Mouse (Mus musculus): Measurements from ENCODE around the gene Herc1. TPM values are rescaled to one million over a fixed set of nuclear protein-coding genes. Genes with fewer than 3 reads are reported as not detected.
A peak's percentile ranks its signal among the peaks of the same experiment; 100 is the strongest.
"Not testable (repeated sequence)": the region's sequence is repeated elsewhere in the genome, so short reads cannot be mapped to it uniquely, and the experiment has no call there.

Herc1 gene
- polyA plus RNA-seq, 1 experiment from 2014 or later: 20.7 TPM

DNA sequence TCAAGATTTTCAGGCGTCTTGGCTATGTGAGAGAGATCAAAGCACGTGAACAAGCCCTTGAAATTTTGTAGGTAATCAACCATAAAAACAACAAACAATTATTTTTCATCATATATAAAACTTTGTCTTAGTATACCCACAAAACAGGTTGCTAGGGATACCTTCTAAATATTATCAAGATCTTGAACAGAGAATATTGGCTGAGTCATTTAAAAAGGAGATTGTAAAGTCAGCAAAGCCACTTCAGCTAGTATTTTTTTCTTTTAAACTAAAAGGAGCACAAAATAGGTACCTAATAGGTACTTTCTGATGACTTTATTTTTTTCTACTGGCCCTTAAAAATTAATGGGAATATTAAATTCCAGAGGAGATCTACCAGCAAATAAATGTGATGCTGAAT, 2.5 kb downstream of the Herc1 start:
- Histone ChIP-seq H3K27me3 (replicated peaks) (no peaks in the 10 kb centered on the region), H3K27ac (no peak overlapping the region), H3K4me1 (0 out of 2 replicates have a peak, but pooled peaks cover 9% of the 10 kb centered on the region), H3K36me3 (no peaks in the 10 kb centered on the region), H3K9me3 (no peaks in the 10 kb centered on the region), H3K4me3 (replicated peaks) (no peak overlapping the region), H3K9ac (no peak overlapping the region), H3K4me2 (no peak overlapping the region)
- WGBS: 73% methylated on average over 2 of the region's 2 CpGs
- no peak for ATAC-seq (ENCODE audit: insufficient read depth, low FRiP score, low read depth)

DNA sequence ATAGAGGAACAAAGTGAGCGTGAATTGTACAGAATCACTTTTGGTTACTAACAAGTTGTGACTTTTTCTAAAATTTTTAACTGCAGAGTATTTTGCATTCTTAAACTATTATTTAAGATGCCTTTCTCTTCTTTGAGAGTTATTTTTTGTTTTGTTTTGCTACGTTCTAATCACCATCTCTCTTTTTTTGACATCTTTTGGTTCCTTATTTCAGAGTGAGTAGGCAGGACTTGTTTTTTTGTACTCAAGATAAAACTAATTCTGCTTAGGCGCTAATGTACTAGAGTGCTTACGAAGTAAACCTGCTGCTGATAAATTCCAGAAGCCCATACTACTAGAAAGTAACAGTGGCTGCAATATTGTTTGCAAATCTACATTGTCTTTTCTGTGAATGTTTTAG, 8.9 kb downstream of the Herc1 start:
- no peak overlapping the region for H3K4me2 ChIP-seq
- no peaks in the 10 kb centered on the region for H3K9me3 ChIP-seq
- H3K27ac ChIP-seq: no peak overlapping the region
- H3K4me3 ChIP-seq (replicated peaks): no peak overlapping the region
- no peak for ATAC-seq (ENCODE audit: insufficient read depth, low FRiP score, low read depth)
- 78% methylated on average over 4 of the region's 4 CpGs for WGBS
- H3K9ac ChIP-seq: no peak overlapping the region
- no peaks in the 10 kb centered on the region for H3K27me3 ChIP-seq (replicated peaks)
- 0 out of 2 replicates have a peak, but pooled peaks cover 3% of the 10 kb centered on the region for H3K4me1 ChIP-seq
- H3K36me3 ChIP-seq: no peaks in the 10 kb centered on the region

DNA sequence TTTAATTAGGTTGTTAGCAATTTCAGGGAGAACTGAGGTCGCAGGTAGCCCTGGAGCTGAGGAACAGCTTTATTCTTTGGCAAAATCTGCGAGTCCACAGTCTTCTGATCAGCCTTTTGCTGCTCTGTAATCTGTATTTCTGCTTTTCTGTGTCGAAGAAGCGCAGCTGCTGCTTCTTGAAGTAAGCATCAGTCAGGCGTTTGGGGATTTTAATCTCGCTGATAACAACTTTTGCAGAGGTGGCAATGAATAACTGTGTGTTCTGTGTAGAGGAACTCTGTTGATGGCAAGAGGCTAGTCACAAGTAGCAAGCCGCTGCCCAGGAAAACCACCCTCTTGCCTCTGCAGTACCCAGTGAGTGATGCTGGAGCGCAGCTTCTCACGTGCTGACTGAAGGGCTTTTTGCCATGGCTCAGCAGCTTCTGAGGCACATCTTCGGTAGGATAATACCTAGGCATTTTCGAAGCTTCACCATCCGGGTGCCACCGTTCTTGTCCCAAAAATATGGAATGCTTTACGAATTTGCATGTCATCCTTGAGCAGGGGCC, 10.0 kb downstream of the Herc1 start:
- WGBS: 81% methylated on average over 14 of the region's 14 CpGs
- H3K36me3 ChIP-seq: no peaks in the 10 kb centered on the region
- H3K9ac ChIP-seq: no peak overlapping the region
- no peak overlapping the region for H3K27ac ChIP-seq
- H3K4me2 ChIP-seq: no peak overlapping the region
- H3K27me3 ChIP-seq (replicated peaks): no peaks in the 10 kb centered on the region
- H3K4me3 ChIP-seq (replicated peaks): no peak overlapping the region
- no peak for ATAC-seq (ENCODE audit: insufficient read depth, low FRiP score, low read depth)
- no peaks in the 10 kb centered on the region for H3K9me3 ChIP-seq
- 0 out of 2 replicates have a peak, but pooled peaks cover 3% of the 10 kb centered on the region for H3K4me1 ChIP-seq

DNA sequence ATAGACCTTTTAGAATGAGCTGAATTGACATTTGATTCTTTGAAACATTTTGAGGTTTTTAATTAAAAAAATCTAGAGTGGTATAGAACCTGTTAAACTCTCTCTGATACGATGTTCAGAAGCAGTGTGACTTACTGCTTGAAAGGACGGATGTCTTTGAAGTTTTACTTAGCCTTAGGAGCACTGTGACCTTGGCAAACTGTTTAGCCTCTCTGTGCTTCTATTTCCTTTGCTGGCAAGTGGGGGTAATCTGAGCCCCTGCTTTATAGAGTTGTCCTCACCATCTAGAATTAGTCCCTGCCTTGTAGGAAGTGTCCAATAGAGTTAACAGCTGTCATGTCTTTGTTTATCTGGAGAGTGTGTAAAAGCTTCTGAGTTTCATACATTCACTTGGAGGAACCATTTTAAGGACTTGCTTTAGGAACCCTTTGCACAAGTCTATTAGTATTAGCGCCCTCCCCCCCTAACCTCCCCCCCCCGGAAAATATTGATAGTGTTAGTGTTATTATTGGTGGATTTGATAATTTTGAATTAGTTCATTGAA, 18.7 kb downstream of the Herc1 start:
- Histone ChIP-seq H3K27me3 (replicated peaks) (no peaks in the 10 kb centered on the region), H3K9ac (no peak overlapping the region), H3K9me3 (no peaks in the 10 kb centered on the region), H3K4me2 (no peak overlapping the region), H3K4me3 (replicated peaks) (no peak overlapping the region), H3K27ac (no peak overlapping the region), H3K36me3 (no peaks in the 10 kb centered on the region), H3K4me1 (no peaks in the 10 kb centered on the region)
- WGBS: 56% methylated on average over 4 of the region's 4 CpGs
- no peak for ATAC-seq (ENCODE audit: insufficient read depth, low FRiP score, low read depth)

DNA sequence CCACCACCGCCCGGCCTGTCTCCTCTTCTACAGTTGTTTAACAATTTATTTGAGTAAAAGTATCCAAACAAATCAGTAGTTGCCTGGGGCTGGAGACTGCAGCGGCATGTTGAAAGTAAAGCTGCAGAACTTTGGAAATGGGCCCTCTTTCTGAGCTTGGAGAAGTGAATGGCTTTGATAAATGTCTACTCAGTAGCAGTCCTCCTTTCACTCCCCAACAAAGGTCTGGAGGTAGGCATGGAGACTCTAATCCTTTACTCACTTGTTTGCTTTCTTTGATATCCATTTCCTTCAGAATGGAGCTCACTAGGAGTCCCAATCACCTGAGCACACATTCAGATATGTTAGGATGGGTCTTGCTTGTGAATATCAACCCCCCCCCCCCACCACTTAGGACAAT, 20.1 kb downstream of the Herc1 start:
- no peak overlapping the region for H3K9ac ChIP-seq
- no peaks in the 10 kb centered on the region for H3K4me1 ChIP-seq
- 50% methylated on average over 3 of the region's 3 CpGs for WGBS
- no peaks in the 10 kb centered on the region for H3K36me3 ChIP-seq
- no peak for ATAC-seq (ENCODE audit: insufficient read depth, low FRiP score, low read depth)
- no peak overlapping the region for H3K4me2 ChIP-seq
- no peaks in the 10 kb centered on the region for H3K27me3 ChIP-seq (replicated peaks)
- no peaks in the 10 kb centered on the region for H3K9me3 ChIP-seq
- no peak overlapping the region for H3K4me3 ChIP-seq (replicated peaks)
- H3K27ac ChIP-seq: peak overlapping the region; percentile 49; the same call in 1 of the 2 replicates

DNA sequence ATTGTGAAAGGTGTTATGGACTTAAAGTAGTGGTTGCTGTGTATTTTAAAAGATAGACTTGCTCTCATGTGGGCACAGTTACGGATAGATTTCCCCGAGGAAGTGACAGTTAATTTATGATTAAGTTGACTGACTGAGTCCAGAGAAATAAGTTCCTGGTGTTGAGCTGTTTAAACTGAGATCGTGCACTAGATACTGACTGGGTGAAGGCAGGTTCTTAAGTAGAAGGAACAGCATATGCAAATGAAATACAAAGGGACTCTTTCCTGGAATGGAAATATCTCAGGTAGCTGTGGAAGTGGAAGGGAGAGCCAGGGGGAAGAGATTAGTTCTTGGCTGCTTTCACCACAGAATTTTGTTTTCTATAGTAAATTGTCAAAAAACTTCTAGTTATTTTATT, 20.6 kb downstream of the Herc1 start:
- no peak overlapping the region for H3K4me3 ChIP-seq (replicated peaks)
- no peaks in the 10 kb centered on the region for H3K4me1 ChIP-seq
- no peaks in the 10 kb centered on the region for H3K27me3 ChIP-seq (replicated peaks)
- no peak for ATAC-seq (ENCODE audit: insufficient read depth, low FRiP score, low read depth)
- H3K27ac ChIP-seq: peak overlapping the region; percentile 49; the same call in 1 of the 2 replicates
- H3K36me3 ChIP-seq: no peaks in the 10 kb centered on the region
- H3K9me3 ChIP-seq: no peaks in the 10 kb centered on the region
- H3K4me2 ChIP-seq: no peak overlapping the region
- H3K9ac ChIP-seq: no peak overlapping the region
- WGBS: 38% methylated on average over 3 of the region's 3 CpGs

DNA sequence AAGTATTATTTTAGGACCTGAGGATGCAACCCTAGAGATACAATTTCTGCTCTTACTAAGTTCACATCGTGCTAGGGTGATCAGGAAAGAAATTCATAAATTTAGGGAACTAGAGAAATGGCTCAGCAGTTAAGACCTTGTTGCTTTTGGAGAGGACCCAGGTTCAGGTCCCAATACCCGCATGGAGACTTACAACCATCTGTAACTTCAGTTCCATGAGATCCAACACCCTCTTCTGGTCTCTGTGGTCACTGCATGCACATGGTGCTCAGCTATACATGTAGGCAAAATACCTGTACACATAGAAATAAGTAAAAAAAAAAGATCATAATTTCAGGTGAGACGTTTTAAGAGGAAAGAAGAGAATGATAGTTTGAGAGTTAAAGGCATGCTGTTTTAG, 23.2 kb downstream of the Herc1 start:
- 88% methylated on average over 3 of the region's 3 CpGs for WGBS
- H3K9me3 ChIP-seq: no peaks in the 10 kb centered on the region
- ATAC-seq (ENCODE audit: insufficient read depth, low FRiP score, low read depth): no peak
- H3K4me3 ChIP-seq (replicated peaks): no peak overlapping the region
- H3K4me2 ChIP-seq: no peak overlapping the region
- no peaks in the 10 kb centered on the region for H3K4me1 ChIP-seq
- no peaks in the 10 kb centered on the region for H3K27me3 ChIP-seq (replicated peaks)
- H3K36me3 ChIP-seq: no peaks in the 10 kb centered on the region
- H3K9ac ChIP-seq: no peak overlapping the region
- H3K27ac ChIP-seq: no peak overlapping the region

DNA sequence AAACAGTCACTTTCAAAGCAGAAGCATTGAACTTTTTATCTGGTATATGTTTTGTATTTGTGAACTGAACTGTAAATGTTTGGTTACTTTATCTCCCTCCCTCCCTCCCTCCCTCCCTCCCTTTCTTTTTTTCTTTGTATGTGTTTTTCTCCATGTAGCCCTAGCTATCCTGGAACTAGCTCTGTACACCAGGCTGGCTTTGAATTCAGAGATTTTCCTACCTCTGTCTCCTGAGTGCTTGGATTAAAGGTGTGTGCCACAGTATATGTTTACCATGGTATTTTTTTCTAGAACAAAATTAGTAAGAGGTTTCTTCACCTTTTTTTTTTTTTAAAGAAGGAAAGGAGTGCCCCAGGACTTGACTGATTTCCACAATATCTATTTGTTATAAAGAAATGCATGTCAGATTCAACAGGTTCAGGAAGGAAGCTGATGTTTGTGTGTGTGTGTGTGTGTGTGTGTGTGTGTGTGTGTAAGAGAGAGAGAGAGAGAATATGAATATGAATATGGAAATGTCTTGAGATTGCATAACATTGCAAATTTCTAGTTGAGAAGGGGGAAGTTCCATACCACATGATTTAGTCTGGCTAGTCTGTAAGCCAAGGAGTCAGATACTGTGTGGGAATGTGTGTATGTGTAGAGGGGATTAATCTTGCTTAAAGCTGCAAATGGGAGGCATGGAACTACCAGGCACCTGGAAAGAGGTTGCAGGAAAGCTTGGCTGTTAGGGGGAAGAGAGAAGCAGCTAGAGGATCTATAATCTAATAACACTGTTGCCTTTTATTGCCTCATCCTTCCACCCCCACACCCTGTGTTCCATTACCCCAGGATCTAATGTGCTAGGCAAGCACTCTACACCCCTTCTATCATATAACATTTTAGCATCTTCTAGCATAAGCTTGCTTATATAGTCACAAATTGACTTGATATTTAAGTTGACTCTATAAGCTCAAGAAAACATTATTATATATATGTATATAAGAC, 24.5 kb downstream of the Herc1 start:
- Histone ChIP-seq H3K4me2 (no peak overlapping the region), H3K9ac (no peak overlapping the region), H3K27me3 (replicated peaks) (no peaks in the 10 kb centered on the region), H3K27ac (no peak overlapping the region), H3K9me3 (no peaks in the 10 kb centered on the region), H3K4me1 (no peaks in the 10 kb centered on the region), H3K4me3 (replicated peaks) (no peak overlapping the region), H3K36me3 (no peaks in the 10 kb centered on the region)
- ATAC-seq (ENCODE audit: insufficient read depth, low FRiP score, low read depth): no peak

DNA sequence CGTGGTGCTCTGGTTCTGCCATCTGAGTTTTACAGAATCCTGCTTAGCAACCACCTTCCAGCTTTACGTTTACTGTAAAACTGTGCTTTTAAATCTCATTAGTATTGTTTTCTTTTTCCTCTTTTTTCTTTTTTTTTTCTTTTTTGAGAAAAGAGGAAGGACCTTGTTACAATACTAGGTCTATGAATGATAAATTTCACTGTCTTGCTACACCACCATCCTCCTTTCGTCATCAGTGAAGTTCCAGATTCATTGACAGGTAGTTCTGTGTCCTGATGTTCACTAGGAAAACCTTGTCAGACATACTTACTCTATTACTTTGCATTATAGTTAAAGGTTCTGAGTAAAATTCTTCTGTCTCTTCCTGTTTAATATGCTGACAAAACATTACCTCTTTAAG, 33.2 kb downstream of the Herc1 start:
- no peak for ATAC-seq (ENCODE audit: insufficient read depth, low FRiP score, low read depth)
- 89% methylated on average over 3 of the region's 3 CpGs for WGBS
- H3K4me3 ChIP-seq (replicated peaks): no peak overlapping the region
- H3K36me3 ChIP-seq: 0 out of 2 replicates have a peak, but pooled peaks cover 3% of the 10 kb centered on the region
- no peak overlapping the region for H3K4me2 ChIP-seq
- no peaks in the 10 kb centered on the region for H3K9me3 ChIP-seq
- no peak overlapping the region for H3K27ac ChIP-seq
- no peaks in the 10 kb centered on the region for H3K27me3 ChIP-seq (replicated peaks)
- no peaks in the 10 kb centered on the region for H3K4me1 ChIP-seq
- no peak overlapping the region for H3K9ac ChIP-seq

DNA sequence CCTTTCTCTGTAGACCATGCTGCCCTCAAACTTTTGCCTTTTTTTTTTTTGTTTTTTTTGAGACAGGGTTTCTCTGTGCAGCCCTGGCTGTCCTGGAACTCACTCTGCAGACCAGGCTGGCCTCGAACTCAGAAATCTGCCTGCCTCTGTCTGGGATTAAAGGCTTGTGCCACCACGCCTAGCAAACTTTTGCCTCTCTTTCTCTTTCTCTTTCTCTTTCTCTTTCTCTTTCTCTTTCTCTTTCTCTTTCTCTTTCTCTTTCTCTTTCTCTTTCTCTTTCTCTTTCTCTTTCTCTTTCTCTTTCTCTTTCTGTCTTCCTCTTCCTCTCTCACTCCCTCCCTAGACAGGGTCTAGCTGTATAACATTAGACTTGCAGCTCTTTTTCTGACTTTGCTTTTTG, 40.1 kb downstream of the Herc1 start:
- H3K36me3 ChIP-seq; H3K9me3 ChIP-seq; H3K27ac ChIP-seq; H3K4me3 ChIP-seq (replicated peaks); H3K9ac ChIP-seq; H3K27me3 ChIP-seq (replicated peaks); ATAC-seq (ENCODE audit: insufficient read depth, low FRiP score, low read depth); H3K4me1 ChIP-seq; H3K4me2 ChIP-seq: not testable (repeated sequence)
- 89% methylated on average over 2 of the region's 2 CpGs for WGBS

DNA sequence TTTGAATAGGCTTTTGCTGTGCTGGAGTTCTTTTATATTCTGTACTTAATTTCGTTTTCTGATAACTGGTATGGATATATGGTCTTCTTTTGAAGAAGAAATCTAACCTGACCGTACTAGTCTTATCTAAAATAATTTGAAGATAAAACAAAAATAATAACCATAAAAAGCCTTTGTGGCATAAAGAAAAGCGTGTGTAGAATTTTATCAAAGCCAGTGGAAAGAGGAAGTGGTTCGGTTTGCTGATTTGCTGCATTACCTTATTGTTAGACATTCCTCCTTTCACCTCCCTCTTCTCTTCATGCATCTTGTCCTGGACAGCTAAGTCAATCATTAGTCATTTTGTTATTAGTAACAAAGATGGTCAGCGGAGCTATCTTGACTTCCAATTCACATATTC, 43.1 kb downstream of the Herc1 start:
- no peak for ATAC-seq (ENCODE audit: insufficient read depth, low FRiP score, low read depth)
- H3K9me3 ChIP-seq: no peaks in the 10 kb centered on the region
- H3K4me2 ChIP-seq: no peak overlapping the region
- H3K27ac ChIP-seq: no peak overlapping the region
- 86% methylated on average over 5 of the region's 5 CpGs for WGBS
- no peaks in the 10 kb centered on the region for H3K4me1 ChIP-seq
- no peak overlapping the region for H3K9ac ChIP-seq
- no peaks in the 10 kb centered on the region for H3K27me3 ChIP-seq (replicated peaks)
- H3K36me3 ChIP-seq: peaks cover 2% of the 10 kb centered on the region; the same call in 1 of the 2 replicates
- no peak overlapping the region for H3K4me3 ChIP-seq (replicated peaks)

DNA sequence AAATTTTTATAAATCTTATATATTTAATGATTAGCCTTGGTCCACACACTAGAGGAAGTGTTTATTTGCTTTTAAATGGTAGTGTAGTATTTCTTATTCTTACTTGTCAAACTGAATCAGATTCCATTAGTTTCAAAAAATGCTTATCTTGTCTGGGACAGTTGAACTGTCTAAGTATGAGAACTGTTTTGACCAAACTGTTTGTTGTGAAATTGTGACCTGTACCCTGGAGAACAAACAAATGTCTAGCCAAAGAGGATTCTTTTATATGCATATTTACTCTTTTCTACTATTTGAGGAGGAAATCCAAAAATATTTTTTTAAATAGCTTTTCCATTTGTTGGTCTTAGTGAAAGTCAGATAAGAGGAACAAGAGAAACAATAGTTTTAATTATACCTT, 73.2 kb downstream of the Herc1 start:
- Histone ChIP-seq H3K27ac (no peak overlapping the region), H3K9me3 (no peaks in the 10 kb centered on the region), H3K4me3 (replicated peaks) (no peak overlapping the region), H3K4me2 (no peak overlapping the region), H3K36me3 (no peaks in the 10 kb centered on the region; the same call in 1 of the 2 replicates), H3K27me3 (replicated peaks) (no peaks in the 10 kb centered on the region), H3K9ac (no peak overlapping the region), H3K4me1 (no peaks in the 10 kb centered on the region)
- ATAC-seq (ENCODE audit: insufficient read depth, low FRiP score, low read depth): no peak

All from stomach, embryonic 15.5 days (tissue).